Mouse (Mus musculus) MEL (cell line): Measurements from ENCODE around the gene Kalrn.

Source experiments
- BHLHE40 ChIP-seq: IDR thresholded peaks from 2 replicates; pipeline ENCODE4 v1.6.1; 2012; ENCODE audit warnings: low read depth, mild to moderate bottlenecking, inconsistent platforms, low read length, improper control_type of control experiment, borderline replicate concordance
- CTCF ChIP-seq, 3 experiments: IDR thresholded peaks in 2 of 3; conservative IDR thresholded peaks in 1 of 3; 2 replicates each; pipeline ENCODE4 v1.5.1; 2011 to 2012; ENCODE audit warnings: low read length in 3 of 3, low read depth in 2 of 3, mild to moderate bottlenecking in 2 of 3, improper control_type of control experiment in 1 of 3, inconsistent platforms in 1 of 3, mixed read lengths in 1 of 3, moderate library complexity in 1 of 3; ENCODE audit not compliant: control insufficient read depth in 1 of 3, insufficient read depth in 1 of 3, poor library complexity in 1 of 3, severe bottlenecking in 1 of 3
- E2F4 ChIP-seq: IDR thresholded peaks from 2 replicates; pipeline ENCODE4 v1.6.1; 2011; ENCODE audit warnings: low read depth, low read length, improper control_type of control experiment, borderline replicate concordance
- EP300 ChIP-seq, 2 experiments: IDR thresholded peaks; 2 replicates each; pipeline ENCODE4 v1.6.1; 2011; ENCODE audit warnings: improper control_type of control experiment in 2 of 2, low read length in 2 of 2, low read depth in 1 of 2, mild to moderate bottlenecking in 1 of 2
- MAFK ChIP-seq: IDR thresholded peaks from 2 replicates; pipeline ENCODE4 v1.6.1; 2011; ENCODE audit warnings: low read depth, mild to moderate bottlenecking, low read length, improper control_type of control experiment, borderline replicate concordance
- MXI1 ChIP-seq: IDR thresholded peaks from 2 replicates; pipeline ENCODE4 v1.6.1; 2011; ENCODE audit warnings: mild to moderate bottlenecking, low read depth, low read length, improper control_type of control experiment
- POLR2A ChIP-seq, 2 experiments: IDR thresholded peaks; 2 replicates each; pipeline ENCODE4 v1.6.1; 2011 to 2012; ENCODE audit warnings: low read length in 2 of 2, mild to moderate bottlenecking in 2 of 2, control low read depth in 1 of 2, improper control_type of control experiment in 1 of 2, low read depth in 1 of 2, moderate library complexity in 1 of 2; ENCODE audit not compliant: control insufficient read depth in 1 of 2, insufficient read depth in 1 of 2, poor library complexity in 1 of 2
- RCOR1 ChIP-seq: IDR thresholded peaks from 2 replicates; pipeline ENCODE4 v1.6.1; 2012; ENCODE audit warnings: low read depth, mild to moderate bottlenecking, inconsistent platforms, low read length, improper control_type of control experiment
- SIN3A ChIP-seq: IDR thresholded peaks from 2 replicates; pipeline ENCODE4 v1.6.1; 2012; ENCODE audit warnings: low read length, improper control_type of control experiment, inconsistent platforms
- TAL1 ChIP-seq: IDR thresholded peaks from 2 replicates; pipeline ENCODE4 v1.6.1; 2012; ENCODE audit warnings: mild to moderate bottlenecking, inconsistent platforms, low read length, moderate library complexity, mixed read lengths
- USF1 ChIP-seq: IDR thresholded peaks from 2 replicates; pipeline ENCODE4 v1.6.1; 2014; ENCODE audit warnings: low read depth, mild to moderate bottlenecking, inconsistent platforms, low read length, improper control_type of control experiment, moderate library complexity
- USF2 ChIP-seq, 2 experiments: IDR thresholded peaks; 2 replicates each; pipeline ENCODE4 v1.6.1; 2011 to 2012; ENCODE audit warnings: improper control_type of control experiment in 2 of 2, low read length in 2 of 2, borderline replicate concordance in 1 of 2, inconsistent platforms in 1 of 2, low read depth in 1 of 2, mild to moderate bottlenecking in 1 of 2; ENCODE audit not compliant: insufficient read depth in 1 of 2
- ZKSCAN1 ChIP-seq: IDR thresholded peaks from 2 replicates; pipeline ENCODE4 v1.6.1; 2012; ENCODE audit warnings: low read depth, mild to moderate bottlenecking, inconsistent platforms, low read length, improper control_type of control experiment, moderate library complexity

DNA sequence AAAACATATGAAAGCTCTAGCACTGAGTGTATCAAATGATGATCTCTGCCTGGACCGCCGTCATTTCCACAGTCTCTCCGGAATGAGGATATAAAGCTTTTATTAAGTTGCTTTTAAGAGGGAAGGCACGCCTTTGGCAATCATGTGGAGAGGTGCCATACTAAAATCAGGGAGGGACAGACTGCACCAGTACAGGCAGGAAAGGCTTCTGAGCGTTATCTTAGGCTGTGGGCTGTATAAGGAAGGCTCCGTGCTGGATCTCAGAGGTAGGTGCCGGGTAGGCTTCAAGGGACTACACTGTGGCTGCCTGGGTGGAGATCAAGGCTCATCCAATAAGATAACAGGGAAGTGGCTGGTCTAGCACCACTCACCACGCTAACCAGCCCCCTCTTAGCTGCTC, 528.8 kb downstream of the Kalrn start:
- TF ChIP-seq POLR2A (IDR thresholded peaks at IDR 0.05; ENCODE audit: control insufficient read depth in 1 of 2, insufficient read depth in 1 of 2, low read depth in 1 of 2, low read length in 2 of 2, poor library complexity in 1 of 2) (no peak), USF1 (no peak), BHLHE40 (no peak), MAFK (no peak), E2F4 (no peak), ZKSCAN1 (no peak), CTCF (IDR thresholded peaks at IDR 0.05 in 2 of 3, conservative IDR thresholded peaks at IDR 0.05 in 1 of 3; ENCODE audit: control insufficient read depth in 1 of 3, insufficient read depth in 1 of 3, low read depth in 2 of 3, low read length in 3 of 3, poor library complexity in 1 of 3, severe bottlenecking in 1 of 3) (no peak), RCOR1 (peak; percentile 69), SIN3A (peak; percentile 38; the same call in 1 of the 2 replicates), EP300 (IDR thresholded peaks at IDR 0.05; ENCODE audit: low read depth in 1 of 2, low read length in 2 of 2) (peak in 1 of 2 experiments; percentile 59; a peak in 3 of 4 replicates), MXI1 (0 out of 2 replicates have a peak, but pooled peaks have one; percentile 25), USF2 (IDR thresholded peaks at IDR 0.05; ENCODE audit: borderline replicate concordance in 1 of 2, insufficient read depth in 1 of 2, low read depth in 1 of 2, low read length in 2 of 2) (no peak), TAL1 (peak; percentile 68)
